Mouse (Mus musculus): Measurements from ENCODE around the gene Fam71f1. TPM values are rescaled to one million over a fixed set of nuclear protein-coding genes. Genes with fewer than 3 reads are reported as not detected.

The Fam71f1 gene
- not detected for total RNA-seq (2021)

- peak; percentile 77 for DNase-seq
Measured at GRCm38 (mm10) chr6:29318879-29319278, at the start of gene Fam71f1. TSS of gene Fam71f1 (plus strand) at chr6:29319140.

DNA sequence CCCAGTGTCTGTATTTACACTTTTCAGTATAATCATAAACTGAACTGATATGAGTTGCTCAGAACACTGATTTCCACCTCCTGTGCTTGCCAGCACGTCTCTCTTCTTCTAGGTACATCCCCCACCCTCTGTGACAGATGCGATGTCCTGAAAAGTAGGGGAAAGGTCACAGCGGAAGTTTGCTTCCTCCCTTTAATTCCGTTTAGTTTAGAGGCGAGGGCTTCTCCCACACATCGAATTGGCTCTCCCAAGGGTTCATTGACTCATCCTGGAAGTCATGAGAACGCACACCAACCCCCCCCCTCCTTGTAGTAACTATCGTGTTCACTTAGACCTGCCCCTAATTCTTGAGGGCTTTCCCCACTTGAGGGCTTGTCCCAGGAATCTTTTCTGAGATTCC, 48.0 kb upstream of the Fam71f1 start:
- DNase-seq, result peak; percentile 49

DNA sequence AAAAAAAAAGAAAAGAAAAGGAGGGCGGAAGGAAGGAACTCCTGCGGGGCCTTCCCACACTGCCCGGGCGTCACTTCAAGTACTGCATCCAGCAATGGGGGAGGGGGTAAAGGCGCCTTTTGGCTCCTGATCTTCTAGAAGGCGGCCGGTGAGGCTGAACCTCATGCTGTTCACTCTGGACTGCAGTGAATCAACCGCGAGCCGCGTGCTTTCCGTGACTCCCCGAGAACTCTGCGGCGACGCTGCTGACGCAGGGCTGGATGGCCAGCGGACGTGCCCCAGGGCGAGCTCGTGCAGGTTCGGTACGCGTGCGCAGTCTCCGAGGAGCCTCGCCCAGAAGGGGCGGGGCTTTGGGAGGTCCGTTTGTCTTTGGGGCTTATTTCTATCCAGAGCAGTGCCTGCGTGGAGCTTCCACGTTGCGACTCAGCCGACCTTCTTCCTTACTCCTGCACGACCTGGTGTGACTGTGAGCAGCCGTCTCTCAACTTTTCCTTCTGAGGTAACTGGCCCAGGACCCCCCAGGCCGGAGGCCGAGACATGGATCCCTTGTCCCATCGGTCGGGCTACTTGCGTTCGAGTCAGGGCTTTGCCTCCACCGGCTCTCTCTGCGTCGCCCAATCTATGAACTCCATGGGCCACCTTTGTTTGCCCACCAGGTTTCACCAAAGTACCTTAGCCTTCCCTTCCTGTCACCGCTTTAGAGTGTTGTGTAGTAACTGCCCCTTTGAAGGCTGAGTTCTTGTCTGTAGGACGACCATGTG, 46.4 kb upstream of the Fam71f1 start, which contains the start of gene Hilpda:
TSS of gene Hilpda (plus strand) at position 177 of the 761 bp plus-strand sequence.
- peak; percentile 93 for DNase-seq

DNA sequence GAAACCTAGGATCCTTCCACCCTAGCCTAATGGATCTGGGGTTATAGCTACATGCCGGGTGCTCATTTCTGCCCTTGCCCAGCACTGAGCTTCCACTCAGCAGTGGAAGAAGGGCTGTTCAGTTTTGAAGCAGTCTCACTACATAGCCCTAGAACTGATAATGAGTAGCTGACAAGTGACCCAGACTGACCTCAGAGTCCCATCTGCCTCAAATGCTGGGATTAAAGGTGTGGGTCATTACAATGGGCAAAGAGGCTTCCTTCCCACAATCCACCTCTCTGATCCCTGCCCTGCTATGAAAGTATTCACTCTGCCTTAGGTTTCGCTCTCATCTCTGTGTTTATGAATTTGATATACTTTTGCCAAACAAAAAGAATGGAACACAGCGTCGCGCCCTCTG, 42.2 kb upstream of the Fam71f1 start:
- no peak for DNase-seq

DNA sequence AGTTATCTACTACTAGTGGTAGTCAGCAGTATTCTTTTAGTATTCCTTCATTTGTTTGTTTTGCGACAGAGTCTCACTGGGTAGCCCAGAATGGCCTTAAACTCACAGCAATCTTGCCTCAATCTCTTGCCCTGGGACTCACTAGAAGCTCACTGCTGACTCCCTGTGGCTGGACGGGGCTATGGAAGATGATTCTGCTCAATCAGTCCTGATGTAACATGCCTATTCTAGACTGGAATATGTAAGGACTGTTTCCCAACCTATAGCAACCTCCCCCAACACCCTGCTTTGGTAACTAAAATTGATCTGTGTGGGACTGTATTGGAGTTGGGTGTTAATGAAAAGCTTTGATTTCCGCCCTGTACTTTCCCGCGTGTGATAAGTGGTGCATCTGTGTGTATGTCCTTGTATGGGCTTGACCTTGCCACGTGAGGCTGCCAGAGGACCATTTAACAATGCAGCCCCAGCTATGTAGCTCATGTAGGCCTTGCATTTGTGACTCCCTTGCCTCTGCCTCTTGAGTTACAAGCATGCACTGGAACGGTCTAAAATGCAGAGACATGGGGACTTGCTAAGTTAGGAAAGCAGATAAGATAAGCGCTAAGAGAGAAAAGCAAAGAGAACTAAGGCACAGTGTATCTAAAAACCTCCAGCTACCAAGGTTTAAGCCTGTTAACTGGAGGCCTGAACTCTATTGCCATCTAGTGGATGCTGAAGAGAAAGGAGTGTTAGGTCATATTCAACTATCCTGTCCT, 40.2 kb upstream of the Fam71f1 start:
- peak; percentile 70 for DNase-seq

DNA sequence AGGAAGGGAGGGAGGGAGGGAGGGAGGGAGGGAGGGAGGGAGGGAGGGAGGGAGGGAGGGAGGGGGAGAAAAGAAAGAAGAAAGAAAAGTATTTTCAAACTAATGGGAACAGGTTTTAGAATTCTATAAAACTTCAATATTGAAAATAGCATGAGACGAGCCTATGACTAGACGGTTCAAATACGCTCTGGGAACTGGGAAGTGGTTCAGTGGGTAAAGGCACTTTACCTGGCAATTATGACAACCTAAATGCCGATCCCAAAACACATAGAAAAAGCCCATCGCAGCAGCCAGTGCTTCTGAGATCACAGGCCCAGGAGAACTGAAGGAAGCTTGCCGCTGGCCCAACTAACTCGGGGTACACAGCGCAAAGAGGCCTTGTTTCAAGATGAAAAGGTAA, 39.6 kb upstream of the Fam71f1 start, which contains the start of gene Fam71f2:
TSS of gene Fam71f2 (plus strand) at position 301 of the 400 bp plus-strand sequence.
- DNase-seq, result no peak

DNA sequence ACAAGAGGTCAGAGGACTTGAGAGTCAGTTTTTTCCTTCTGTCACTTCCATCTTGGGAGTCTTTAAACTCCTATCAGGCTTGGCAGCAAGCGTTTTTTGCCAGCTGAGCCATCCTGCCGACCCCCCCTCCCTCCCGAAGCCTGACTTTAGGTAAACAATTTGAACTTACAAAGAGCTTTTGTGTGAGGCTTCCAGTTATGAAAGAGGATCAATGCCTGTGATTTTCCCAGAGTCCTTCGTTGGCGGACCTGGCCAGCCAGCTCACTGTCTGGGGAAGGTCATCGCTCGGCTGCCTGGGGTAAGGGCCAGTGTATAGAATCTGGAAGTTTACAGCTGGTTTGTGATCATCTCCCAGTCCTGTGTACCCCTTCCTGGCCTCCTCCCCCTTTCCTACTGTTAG, 38.3 kb upstream of the Fam71f1 start:
- no peak for DNase-seq

- no peak for DNase-seq
Measured at GRCm38 (mm10) chr6:29286870-29287269, 32.1 kb upstream of the Fam71f1 start.

- DNase-seq, result no peak
Measured at GRCm38 (mm10) chr6:29287481-29287880, 31.5 kb upstream of the Fam71f1 start.

DNA sequence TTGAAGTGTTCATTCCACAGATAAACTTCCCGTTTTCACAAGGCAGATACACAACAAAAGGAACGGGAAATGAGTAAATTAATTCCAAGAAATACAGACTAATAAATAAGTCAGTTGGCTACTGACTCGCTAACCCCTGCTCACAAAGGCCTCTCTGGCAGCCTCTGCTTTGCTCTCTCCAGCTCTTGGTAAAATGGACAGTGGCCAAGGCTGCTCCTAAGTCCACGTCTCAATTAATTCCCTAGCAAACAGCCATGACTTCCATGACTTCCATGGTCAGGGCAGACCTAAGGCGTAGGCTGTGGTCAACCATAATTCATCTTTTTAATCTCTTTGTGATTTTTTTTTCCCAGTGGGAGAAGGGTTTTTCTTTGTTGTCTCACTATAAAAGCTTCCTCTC, 31.0 kb upstream of the Fam71f1 start:
- DNase-seq, result no peak

DNA sequence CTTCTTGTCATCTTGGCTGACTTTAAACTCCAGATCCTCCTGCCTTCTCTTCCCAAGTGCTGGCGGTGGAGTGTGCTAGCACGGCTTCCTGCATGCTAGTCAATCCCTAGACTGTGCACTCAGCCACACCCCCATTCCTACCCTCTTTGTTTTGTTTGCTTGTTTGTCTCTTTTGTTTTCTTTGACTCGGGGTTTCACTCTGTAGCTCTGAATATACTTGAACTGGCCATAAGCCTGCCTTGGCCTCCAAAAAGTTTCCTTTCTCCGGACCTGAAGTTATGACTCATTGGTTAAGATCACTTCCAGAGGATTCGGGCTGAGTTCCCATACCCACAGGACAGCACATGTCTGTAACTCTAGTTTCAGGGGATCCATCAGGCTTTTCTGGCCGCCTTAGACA, 30.3 kb upstream of the Fam71f1 start:
- no peak for DNase-seq

DNA sequence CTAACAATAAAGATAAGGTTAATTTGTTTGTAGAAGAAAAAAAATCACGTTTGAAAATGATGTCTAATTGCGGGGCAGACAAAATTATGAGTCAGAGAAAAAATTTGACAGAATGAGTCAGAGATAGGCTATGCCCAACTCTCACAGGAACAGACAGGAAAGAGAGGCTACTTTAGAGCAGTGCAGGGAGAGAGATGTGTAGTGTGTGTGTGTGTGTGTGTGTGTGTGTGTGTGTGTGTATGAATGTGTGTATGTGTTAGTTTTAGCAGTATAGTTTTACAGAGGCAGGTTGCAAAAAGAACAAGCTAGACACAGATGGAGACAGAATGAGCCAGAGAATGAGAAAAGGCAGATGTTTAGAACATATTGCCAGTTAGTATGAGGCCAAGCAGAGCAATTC, 19.8 kb upstream of the Fam71f1 start:
- no peak for DNase-seq

GRCm38 (mm10) chr6:29303251-29303650, 15.7 kb upstream of the Fam71f1 start:
- no peak for DNase-seq

DNA sequence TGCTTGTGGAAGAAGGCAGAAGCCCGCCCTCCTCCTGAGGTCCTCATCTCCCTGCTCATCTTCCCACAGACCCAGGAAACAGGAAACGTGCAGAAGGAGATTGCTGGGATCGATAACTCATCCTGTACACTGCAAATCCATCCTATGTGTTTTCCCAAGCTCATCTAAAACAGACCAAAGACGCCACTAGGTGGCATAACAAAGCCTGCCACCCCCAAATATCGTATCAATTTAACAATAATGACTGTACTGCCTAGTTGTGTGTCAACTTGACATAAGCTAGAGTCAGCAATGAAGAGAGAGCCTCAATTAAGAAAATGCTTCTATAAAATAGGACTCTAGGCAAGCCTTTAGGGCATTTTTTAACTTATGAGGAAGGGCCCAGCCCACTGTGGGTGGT, 15.2 kb upstream of the Fam71f1 start:
- no peak for DNase-seq

DNA sequence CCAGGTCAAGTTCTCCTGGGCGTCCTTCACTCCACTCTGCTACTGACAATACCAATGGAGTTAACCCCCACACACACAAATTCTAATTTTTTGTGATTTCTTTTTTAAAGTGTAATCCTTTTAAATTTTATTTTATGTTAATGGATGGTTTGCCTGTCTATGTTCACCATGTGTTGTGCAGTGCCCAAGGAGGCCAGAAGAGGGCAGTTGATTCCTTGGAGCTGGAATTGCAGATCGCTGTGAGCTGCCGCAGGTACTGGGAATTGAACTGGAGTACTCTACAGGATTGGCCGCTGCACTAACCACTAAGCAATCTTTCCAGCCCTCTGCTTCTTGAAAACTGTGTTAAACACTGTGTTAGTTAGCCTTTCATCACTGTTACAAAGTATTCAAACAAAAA, 13.5 kb upstream of the Fam71f1 start:
- DNase-seq, result no peak

GRCm38 (mm10) chr6:29308846-29309605, 9.9 kb upstream of the Fam71f1 start:
- no peak for DNase-seq

DNA sequence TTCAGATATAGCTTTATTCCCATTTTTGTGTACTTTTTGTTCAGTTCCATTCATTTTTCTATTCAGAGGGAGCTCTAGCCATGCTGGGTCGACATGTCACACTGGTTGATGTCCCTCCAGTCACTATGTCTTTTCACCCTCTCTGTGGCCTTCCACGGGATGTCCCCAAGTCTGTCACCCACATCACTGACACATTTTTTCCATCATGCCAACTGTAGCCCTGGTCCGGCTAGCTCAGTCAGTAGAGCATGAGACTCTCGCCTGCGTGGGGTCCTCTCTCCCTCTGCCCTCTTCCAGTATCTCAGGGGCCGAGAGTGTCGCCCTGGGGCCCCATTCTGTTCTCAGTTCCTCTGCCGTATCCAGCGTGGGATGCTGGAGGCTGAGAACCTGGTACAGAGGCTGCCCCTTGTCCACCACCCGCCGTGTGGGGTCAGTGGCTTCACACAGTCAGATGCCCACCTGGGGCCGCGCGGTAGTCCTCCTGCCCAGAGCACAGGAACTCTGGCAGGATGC, 5.2 kb upstream of the Fam71f1 start:
- DNase-seq, result no peak

DNA sequence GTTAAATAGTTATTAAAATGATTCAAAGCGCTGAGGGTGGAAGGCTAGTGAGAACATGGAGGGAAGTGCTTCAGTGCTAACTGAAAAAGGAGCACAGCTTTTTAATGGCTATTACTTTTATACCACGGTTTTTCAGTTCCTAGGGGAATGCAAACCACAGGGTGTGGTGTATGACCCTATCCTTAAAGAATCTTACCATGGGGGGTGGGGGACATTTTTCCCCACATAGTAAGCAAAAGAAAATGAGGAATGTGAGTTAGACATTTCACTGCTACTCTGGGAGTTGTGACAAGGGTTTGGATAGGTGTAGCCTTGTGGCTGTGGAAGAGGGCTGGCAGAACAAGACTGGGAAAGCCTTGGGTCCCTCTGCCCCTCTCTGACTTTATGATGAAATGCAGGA, 1.7 kb upstream of the Fam71f1 start:
- DNase-seq, result no peak

DNA sequence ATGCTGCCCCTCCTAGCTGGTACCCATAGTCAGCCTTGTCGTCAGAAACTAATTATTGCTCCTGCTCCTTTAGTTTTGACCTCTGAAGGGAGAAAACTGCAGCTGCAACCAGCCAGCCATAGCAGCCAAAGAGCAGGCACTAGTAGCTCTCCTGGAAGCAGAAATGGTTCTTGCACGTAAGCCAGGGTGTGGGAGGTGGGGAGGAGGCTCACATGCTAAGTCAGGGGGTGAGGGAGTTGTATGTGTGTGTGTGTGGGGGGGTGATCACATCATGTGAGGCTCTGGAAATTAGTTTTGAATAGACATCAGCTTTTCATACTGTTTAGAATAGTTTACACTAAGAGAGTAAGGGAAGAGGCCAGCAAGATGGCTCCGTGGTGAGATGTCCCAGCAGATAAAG, 999 bp upstream of the Fam71f1 start:
- no peak for DNase-seq

- DNase-seq, result no peak
Measured at GRCm38 (mm10) chr6:29321586-29321985, 2.6 kb downstream of the Fam71f1 start.

GRCm38 (mm10) chr6:29322147-29322546, 3.2 kb downstream of the Fam71f1 start:
- DNase-seq, result no peak

DNA sequence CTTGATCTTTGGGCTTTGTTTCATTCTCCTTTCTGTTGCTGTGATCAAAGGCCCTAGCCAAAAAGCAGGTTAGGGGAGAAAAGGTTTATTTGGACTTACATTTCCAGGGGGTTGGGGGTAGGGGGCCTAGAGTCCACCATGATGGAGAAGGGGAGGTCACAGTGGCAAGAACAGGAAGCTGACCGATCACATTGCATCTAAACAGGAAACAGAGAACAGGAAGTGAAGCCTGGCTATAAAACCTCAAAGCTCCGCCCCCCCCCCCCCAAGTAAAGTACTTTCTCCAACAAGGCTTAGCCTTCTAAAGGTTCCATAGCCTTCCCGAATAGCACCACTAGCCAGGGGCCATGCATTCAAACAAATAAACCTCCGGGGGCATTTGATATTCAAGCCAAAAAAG, 3.8 kb downstream of the Fam71f1 start:
- no peak for DNase-seq

GRCm38 (mm10) chr6:29326961-29327360, 8.0 kb downstream of the Fam71f1 start:
- DNase-seq, result no peak
